Mouse (Mus musculus) liver, embryonic 14.5 days (tissue): ENCODE results near the gene Tmem132d.

Source experiments
- CTCF ChIP-seq: IDR thresholded peaks from 2 replicates; pipeline ENCODE4 v1.5.1; 2016; ENCODE audit warnings: antibody characterized with exemption, low read depth, control low read depth
- EP300 ChIP-seq: IDR thresholded peaks from 2 replicates; pipeline ENCODE4 v1.6.1; 2016; ENCODE audit warnings: antibody characterized with exemption, low read depth

DNA sequence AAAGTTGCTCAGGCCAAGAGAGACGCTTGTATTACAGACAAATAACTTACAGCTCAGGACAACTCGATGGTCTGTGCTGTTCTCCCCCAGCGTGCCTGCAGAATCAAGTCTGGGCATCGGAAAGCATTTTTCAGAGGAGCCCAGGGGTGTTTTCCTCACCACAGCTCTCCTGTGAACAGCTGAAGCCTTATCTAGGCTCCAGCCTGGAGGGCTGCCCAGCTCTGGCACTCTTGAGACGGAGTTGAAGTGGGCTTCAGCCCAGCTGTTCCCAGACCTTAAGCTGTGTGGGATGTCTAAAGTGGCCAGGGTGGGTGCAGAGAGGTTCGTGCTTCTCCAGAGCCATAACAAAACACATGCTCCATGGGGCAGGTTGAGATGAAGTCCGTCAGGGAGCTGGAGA is 657.1 kb downstream of the Tmem132d start:
- TF ChIP-seq EP300 (no peak), CTCF (no peak)
